Mouse (Mus musculus) kidney, embryonic 15.5 days (tissue): ENCODE data around the gene Krtap4-6. TPM values are rescaled to one million over a fixed set of nuclear protein-coding genes. Genes with fewer than 3 reads are reported as not detected.

Source experiments
- ATAC-seq: fragments of 200-750 bp; cut with Nextera tagmentation; replicated peaks from 2 replicates; pipeline ENCODE4 v1.8.0; 2017; ENCODE audit warnings: moderate TSS enrichment; ENCODE audit not compliant: low FRiP score
- H3K27ac ChIP-seq: fragments of 300-500 bp; sonication (generic); 2 replicates; pipeline ENCODE4 v1.5.1; 2015; ENCODE audit warnings: mild to moderate bottlenecking, inconsistent platforms
- H3K27me3 ChIP-seq: fragments of 300-500 bp; sonication (generic); 2 replicates; pipeline ENCODE4 v1.6.1; 2015; ENCODE audit warnings: inconsistent platforms
- H3K36me3 ChIP-seq: fragments of 300-500 bp; sonication (generic); 2 replicates; pipeline ENCODE4 v1.6.1; 2015; ENCODE audit warnings: inconsistent platforms
- H3K4me1 ChIP-seq: fragments of 300-500 bp; sonication (generic); 2 replicates; pipeline ENCODE4 v1.6.1; 2015; ENCODE audit warnings: inconsistent platforms
- H3K4me2 ChIP-seq: fragments of 300-500 bp; sonication (generic); 2 replicates; pipeline ENCODE4 v1.6.1; 2015; ENCODE audit warnings: moderate library complexity, mild to moderate bottlenecking, inconsistent platforms
- H3K4me3 ChIP-seq: fragments of 300-500 bp; sonication (generic); replicated peaks from 2 replicates; pipeline ENCODE4 v1.5.1; 2015; ENCODE audit warnings: mild to moderate bottlenecking, inconsistent platforms
- H3K9ac ChIP-seq: fragments of 300-500 bp; sonication (generic); 2 replicates; pipeline ENCODE4 v1.6.1; 2015; ENCODE audit warnings: mild to moderate bottlenecking, inconsistent platforms
- H3K9me3 ChIP-seq: fragments of 300-500 bp; sonication (generic); replicated peaks from 2 replicates; pipeline ENCODE4 v1.6.1; 2016; ENCODE audit warnings: inconsistent platforms
- WGBS: fragments of 180-500 bp; shearing (Covaris S2); methylation state at CpG from one replicate; pipeline ENCODE4 v1.1.7; 2015; ENCODE audit warnings: mixed read lengths; 5-methylcytosine and 5-hydroxymethylcytosine counted together
- polyA plus RNA-seq: library from polyadenylated mRNA; unstranded; fragments of >200 nt; fragmentation: Nextera tagmentation; extraction: Ambion mirVana; gene quantifications from 2 replicates; pipeline ENCODE4 v1.2.1, GENCODE M21; 2015

Krtap4-6 gene
- polyA plus RNA-seq, 1 experiment from 2014 or later: not detected

DNA sequence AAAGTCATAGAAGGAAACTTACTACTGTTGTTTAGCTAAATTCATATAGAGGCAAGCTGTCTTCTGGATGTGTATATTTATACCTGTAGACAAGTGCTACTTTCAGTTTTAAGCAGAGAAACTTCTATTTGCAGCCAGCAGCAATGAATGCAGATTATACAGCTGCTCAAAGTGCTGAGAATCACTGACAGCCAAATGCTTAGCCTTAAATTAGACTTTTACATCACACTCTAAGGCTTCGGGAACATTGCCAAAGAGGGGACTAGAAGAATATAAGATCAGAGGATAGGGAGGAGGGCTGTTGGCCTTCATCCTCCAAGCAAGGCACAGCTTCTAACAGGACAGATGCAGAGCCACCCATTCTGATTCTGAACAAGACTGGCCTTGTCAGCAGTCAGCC is 28.7 kb downstream of the Krtap4-6 start:
- no peak for ATAC-seq
- Histone ChIP-seq H3K9ac (no peak overlapping the region), H3K27me3 (no peaks in the 10 kb centered on the region), H3K36me3 (no peaks in the 10 kb centered on the region), H3K4me3 (no peak overlapping the region), H3K4me1 (no peaks in the 10 kb centered on the region), H3K27ac (no peak overlapping the region), H3K4me2 (no peak overlapping the region), H3K9me3 (no peaks in the 10 kb centered on the region)
- WGBS: 66% methylated on average over 1 of the region's 1 CpGs

- WGBS: 34% methylated on average over 8 of the region's 8 CpGs
These were observed 31.1 kb downstream of the Krtap4-6 start, which contains the start of gene Krtap4-2 for GRCm38 (mm10) chr11:99634653-99635134. Gene Krtap4-2 (minus strand): TSS chr11:99635084.

GRCm38 (mm10) chr11:99633293-99633692 is 32.5 kb downstream of the Krtap4-6 start:
- WGBS: 61% methylated on average over 2 of the region's 2 CpGs

More at GRCm38 (mm10) chr11:99634653-99635134, 31.1 kb downstream of the Krtap4-6 start, which contains the start of gene Krtap4-2:
- H3K4me1 ChIP-seq: no peaks in the 10 kb centered on the region
- no peak within 1 kb of the TSS for H3K4me2 ChIP-seq
- H3K9ac ChIP-seq: no peak within 1 kb of the TSS
- ATAC-seq: no peak
- no peaks in the 10 kb centered on the region for H3K9me3 ChIP-seq
- no peak within 1 kb of the TSS for H3K4me3 ChIP-seq
- H3K27ac ChIP-seq: no peak within 1 kb of the TSS
- H3K27me3 ChIP-seq: no peaks in the 10 kb centered on the region
- H3K36me3 ChIP-seq: no peaks in the 10 kb centered on the region

DNA sequence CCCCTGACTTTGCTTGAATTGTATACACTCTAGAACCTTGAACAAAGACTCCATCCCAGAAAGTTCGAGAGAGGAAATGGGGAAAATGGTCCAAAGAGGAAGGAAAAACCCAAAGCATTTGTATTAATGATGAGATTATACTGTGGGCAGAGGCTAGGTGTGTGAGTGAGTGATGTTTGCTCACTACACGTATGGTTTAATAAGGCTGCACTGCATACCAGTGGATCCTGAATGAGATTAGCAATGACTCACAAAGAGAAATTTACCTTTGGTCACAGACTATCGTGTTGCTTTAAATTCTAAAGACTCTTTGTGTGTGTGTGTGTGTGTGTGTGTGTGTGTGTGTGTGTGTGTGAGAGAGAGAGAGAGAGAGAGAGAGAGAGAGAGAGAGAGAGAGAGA is 34.9 kb downstream of the Krtap4-6 start:
- H3K9me3 ChIP-seq: no peaks in the 10 kb centered on the region
- no peak overlapping the region for H3K9ac ChIP-seq
- no peak overlapping the region for H3K4me2 ChIP-seq
- H3K27ac ChIP-seq: no peak overlapping the region
- H3K27me3 ChIP-seq: no peaks in the 10 kb centered on the region
- H3K36me3 ChIP-seq: no peaks in the 10 kb centered on the region
- WGBS: 79% methylated on average over 3 of the region's 3 CpGs
- no peak overlapping the region for H3K4me3 ChIP-seq
- no peak for ATAC-seq
- H3K4me1 ChIP-seq: no peaks in the 10 kb centered on the region

More at GRCm38 (mm10) chr11:99633293-99633692, 32.5 kb downstream of the Krtap4-6 start:
- Histone ChIP-seq H3K9me3 (no peaks in the 10 kb centered on the region), H3K27me3 (no peaks in the 10 kb centered on the region), H3K27ac (no peak overlapping the region), H3K9ac (no peak overlapping the region), H3K4me3 (no peak overlapping the region), H3K4me1 (no peaks in the 10 kb centered on the region), H3K36me3 (no peaks in the 10 kb centered on the region), H3K4me2 (no peak overlapping the region)
- ATAC-seq: no peak

- WGBS: 86% methylated on average over 4 of the region's 4 CpGs
- Histone ChIP-seq H3K9me3 (no peaks in the 10 kb centered on the region), H3K9ac (no peak within 1 kb of the TSS), H3K4me2 (no peak within 1 kb of the TSS), H3K27me3 (no peaks in the 10 kb centered on the region), H3K36me3 (no peaks in the 10 kb centered on the region), H3K4me3 (no peak within 1 kb of the TSS), H3K4me1 (no peaks in the 10 kb centered on the region), H3K27ac (no peak within 1 kb of the TSS)
- no peak for ATAC-seq
These were observed 37.6 kb downstream of the Krtap4-6 start, which contains the start of gene Krtap4-1 for GRCm38 (mm10) chr11:99628138-99628537. Gene Krtap4-1 (minus strand): TSS chr11:99628238.

DNA sequence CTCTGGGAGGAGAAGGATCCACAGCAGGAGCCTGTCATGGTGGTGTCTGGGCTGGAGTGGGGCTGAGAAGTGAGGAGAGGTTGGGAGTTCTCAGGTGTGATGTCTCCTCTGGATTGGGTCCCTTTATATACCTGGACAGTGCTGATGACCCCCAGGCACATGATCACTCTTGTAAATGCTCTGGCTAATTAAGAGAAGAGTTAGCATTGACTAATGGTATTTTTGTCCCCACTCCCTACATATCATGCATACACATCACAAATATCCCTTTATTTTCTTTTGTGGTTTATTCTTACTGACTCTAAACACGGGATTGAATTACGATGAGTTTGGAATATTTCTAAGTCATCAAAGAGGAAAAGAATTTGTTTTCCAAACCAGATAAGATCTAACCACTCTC is 45.4 kb downstream of the Krtap4-6 start, which contains the start of gene Gm11562:
TSS of gene Gm11562 (minus strand) at position 101 of the 400 bp plus-strand sequence.
- 82% methylated on average over 2 of the region's 2 CpGs for WGBS
- Histone ChIP-seq H3K27ac (no peak within 1 kb of the TSS), H3K4me1 (no peaks in the 10 kb centered on the region), H3K27me3 (no peaks in the 10 kb centered on the region), H3K4me3 (no peak within 1 kb of the TSS), H3K9ac (no peak within 1 kb of the TSS), H3K36me3 (no peaks in the 10 kb centered on the region), H3K9me3 (no peaks in the 10 kb centered on the region), H3K4me2 (no peak within 1 kb of the TSS)
- ATAC-seq: no peak

Other genes with a start within 250 kb of the Krtap4-6 start
- not detected in 2 replicates for gene Krt12, start 243.7 kb downstream of the Krtap4-6 start, polyA plus RNA-seq
- 1.2 and 1.7 TPM in 2 replicates for gene Krt20, start 227.8 kb downstream of the Krtap4-6 start, polyA plus RNA-seq
- 19.9 and 20.3 TPM in 2 replicates for gene Krt23, start 172.8 kb downstream of the Krtap4-6 start, polyA plus RNA-seq
- 0.32 and 0.43 TPM in 2 replicates for gene Krt39, start 144.6 kb downstream of the Krtap4-6 start, polyA plus RNA-seq
- gene Krt40, start 122.8 kb downstream of the Krtap4-6 start, polyA plus RNA-seq: not detected in 2 replicates
- not detected in 2 replicates for gene Krtap3-3, start 115.1 kb downstream of the Krtap4-6 start, polyA plus RNA-seq
- not detected in 2 replicates for gene Krtap3-2, start 109.1 kb downstream of the Krtap4-6 start, polyA plus RNA-seq
- not detected in 2 replicates for gene Gm11939, start 106.5 kb downstream of the Krtap4-6 start, polyA plus RNA-seq
- gene Krtap3-1, start 99.3 kb downstream of the Krtap4-6 start, polyA plus RNA-seq: not detected in 2 replicates
- gene Krtap1-5, start 84.9 kb downstream of the Krtap4-6 start, polyA plus RNA-seq: not detected in 2 replicates
- gene Krtap1-4, start 82.3 kb downstream of the Krtap4-6 start, polyA plus RNA-seq: not detected in 2 replicates
- gene Krtap1-3, start 74.6 kb downstream of the Krtap4-6 start, polyA plus RNA-seq: not detected in 2 replicates
- gene Krtap9-3, start 67.9 kb downstream of the Krtap4-6 start, polyA plus RNA-seq: not detected in 2 replicates
- not detected in 2 replicates for gene Gm11938, start 62.7 kb downstream of the Krtap4-6 start, polyA plus RNA-seq
- gene Gm11937, start 55.8 kb downstream of the Krtap4-6 start, polyA plus RNA-seq: not detected in 2 replicates
- gene Krtap2-4, start 51.1 kb downstream of the Krtap4-6 start, polyA plus RNA-seq: not detected in 2 replicates
- gene Gm11562, start 45.5 kb downstream of the Krtap4-6 start, polyA plus RNA-seq: not detected in 2 replicates
- gene Krtap4-1, start 37.7 kb downstream of the Krtap4-6 start, polyA plus RNA-seq: not detected in 2 replicates
- not detected in 2 replicates for gene Krtap4-2, start 30.9 kb downstream of the Krtap4-6 start, polyA plus RNA-seq
- gene Krtap4-7, start 21.9 kb downstream of the Krtap4-6 start, polyA plus RNA-seq: not detected in 2 replicates
- gene Gm11555, start 15.7 kb downstream of the Krtap4-6 start, polyA plus RNA-seq: not detected in 2 replicates
- gene Gm11563, start 7.0 kb downstream of the Krtap4-6 start, polyA plus RNA-seq: not detected in 2 replicates
- not detected in 2 replicates for gene Gm14190, start 24.8 kb upstream of the Krtap4-6 start, polyA plus RNA-seq
- not detected in 2 replicates for gene Gm14180, start 68.3 kb upstream of the Krtap4-6 start, polyA plus RNA-seq
- gene Gm11595, start 107.0 kb upstream of the Krtap4-6 start, polyA plus RNA-seq: not detected in 2 replicates
- not detected in 2 replicates for gene Krtap4-8, start 114.7 kb upstream of the Krtap4-6 start, polyA plus RNA-seq
- gene Krtap4-9, start 119.2 kb upstream of the Krtap4-6 start, polyA plus RNA-seq: not detected in 2 replicates
- not detected in 2 replicates for gene Gm11596, start 127.5 kb upstream of the Krtap4-6 start, polyA plus RNA-seq
- gene Gm11569, start 133.0 kb upstream of the Krtap4-6 start, polyA plus RNA-seq: not detected in 2 replicates
- gene Gm11554, start 138.5 kb upstream of the Krtap4-6 start, polyA plus RNA-seq: not detected in 2 replicates
- gene Krtap4-13, start 143.9 kb upstream of the Krtap4-6 start, polyA plus RNA-seq: not detected in 2 replicates
- not detected in 2 replicates for gene Gm11564, start 149.7 kb upstream of the Krtap4-6 start, polyA plus RNA-seq
- not detected in 2 replicates for gene 2300003K06Rik, start 172.1 kb upstream of the Krtap4-6 start, polyA plus RNA-seq
- gene Krtap4-16, start 185.6 kb upstream of the Krtap4-6 start, polyA plus RNA-seq: not detected in 2 replicates
- not detected in 2 replicates for gene Gm11568, start 192.0 kb upstream of the Krtap4-6 start, polyA plus RNA-seq
- not detected in 2 replicates for gene Gm11559, start 198.5 kb upstream of the Krtap4-6 start, polyA plus RNA-seq
- gene Krtap9-1, start 207.4 kb upstream of the Krtap4-6 start, polyA plus RNA-seq: not detected in 2 replicates
- not detected in 2 replicates for gene Gm11567, start 213.2 kb upstream of the Krtap4-6 start, polyA plus RNA-seq
- not detected in 2 replicates for gene Krtap31-1, start 242.0 kb upstream of the Krtap4-6 start, polyA plus RNA-seq
- gene Gm11565, start 248.8 kb upstream of the Krtap4-6 start, polyA plus RNA-seq: not detected in 2 replicates